Mouse (Mus musculus): ENCODE data around the gene Rgs12. TPM values are rescaled to one million over a fixed set of nuclear protein-coding genes. Genes with fewer than 3 reads are reported as not detected.

Rgs12 gene
- 10 to 100 TPM in 1 of 2 experiments, 1 to 10 TPM in 1; 6.4 to 20.2 TPM for total RNA-seq (2021)
- long read RNA-seq, experiment 1, full-length matches to known transcripts: 1 of 4 reads
- long read RNA-seq, experiment 1, partial matches to known transcripts: 2 of 4 reads
- long read RNA-seq, experiment 1, other reads (novel, unspliced or antisense): 1 of 4 reads
- long read RNA-seq, experiment 2, full-length matches to known transcripts: 1 of 27 reads
- long read RNA-seq, experiment 2, partial matches to known transcripts: 21 of 27 reads
- long read RNA-seq, experiment 2, other reads (novel, unspliced or antisense): 5 of 27 reads

DNA sequence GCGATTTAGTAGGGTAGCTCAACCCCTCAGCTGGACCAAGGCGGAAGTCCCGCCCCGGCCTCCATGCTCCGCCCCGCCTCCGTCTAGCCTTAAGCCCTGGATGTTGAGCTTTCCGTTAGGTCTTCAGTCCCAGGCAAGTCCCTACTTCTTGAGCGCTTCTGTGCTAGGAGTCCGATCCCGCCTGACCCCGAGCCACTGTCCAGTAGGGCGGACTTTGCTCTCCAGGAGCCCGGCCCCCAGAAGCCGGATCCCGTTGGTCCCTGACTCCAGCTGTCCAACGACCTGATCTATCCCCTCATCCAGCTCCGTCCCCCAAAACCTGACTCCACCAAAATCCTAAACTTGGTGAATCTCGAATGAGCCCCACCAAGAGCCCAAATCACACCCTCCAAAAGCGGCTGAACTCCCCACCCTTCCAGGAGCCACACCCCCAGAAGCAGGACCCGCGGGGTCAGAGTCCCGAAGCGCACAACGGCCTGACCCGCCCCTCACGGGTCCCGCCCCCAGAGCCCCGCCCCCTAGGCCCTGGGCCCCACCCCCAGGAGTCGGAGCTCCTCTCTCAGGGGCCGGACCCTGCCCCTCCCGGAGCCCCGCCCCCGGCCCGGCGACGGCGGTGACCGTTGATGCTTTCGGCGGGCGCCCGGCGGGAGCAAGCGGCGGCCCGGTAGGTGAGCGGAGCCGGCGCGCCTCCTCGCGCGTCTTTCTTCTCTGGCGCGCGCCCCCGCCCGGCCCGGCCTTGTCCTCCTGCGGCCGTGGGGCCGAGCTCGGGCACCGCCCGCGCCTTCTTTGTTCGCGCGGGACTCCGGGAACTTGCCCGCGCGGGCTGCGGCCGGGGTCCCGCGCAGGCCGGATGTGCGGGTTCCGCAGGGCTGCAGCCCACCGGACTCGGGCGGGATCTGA lies at the start of gene Rgs12:
TSS of gene Rgs12 (plus strand) at position 585 of the 900 bp plus-strand sequence.
- peak; percentile 82 to 85 for DNase-seq (ENCODE audit: low spot score in 2 of 2)

DNA sequence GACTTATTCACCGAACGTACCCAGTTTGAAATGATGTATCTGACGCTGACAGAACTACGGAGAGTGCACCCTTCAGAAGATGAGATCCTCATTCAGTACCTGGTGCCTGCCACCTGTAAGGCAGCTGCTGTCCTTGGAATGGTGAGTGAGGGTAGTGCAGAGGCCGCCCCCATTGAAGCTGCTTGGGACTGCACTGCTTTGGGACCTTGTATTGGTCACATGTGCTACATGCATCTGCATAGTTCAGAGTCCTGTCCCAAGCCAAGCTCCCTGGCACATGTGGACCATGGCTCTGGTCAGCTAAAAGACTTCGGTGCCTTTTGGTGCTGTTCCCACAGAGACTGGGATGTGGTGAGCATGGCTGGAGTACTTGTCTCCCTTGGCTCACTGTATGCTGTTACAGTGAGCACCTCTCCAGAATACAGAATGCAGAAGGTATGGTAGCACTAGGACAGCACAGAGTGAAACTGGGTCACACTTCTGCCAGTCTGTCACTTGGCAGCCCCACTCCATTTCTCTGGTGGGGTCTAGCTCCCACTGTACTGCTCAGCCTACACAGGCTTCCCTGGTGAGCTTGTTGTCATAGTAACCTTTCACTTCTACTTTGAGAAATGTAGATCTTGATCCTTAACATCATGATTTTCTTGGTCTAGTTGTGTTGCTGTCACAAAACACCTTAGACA lies 49.3 kb upstream of the Rgs12 start:
- DNase-seq (ENCODE audit: low spot score in 2 of 2): no peak

DNA sequence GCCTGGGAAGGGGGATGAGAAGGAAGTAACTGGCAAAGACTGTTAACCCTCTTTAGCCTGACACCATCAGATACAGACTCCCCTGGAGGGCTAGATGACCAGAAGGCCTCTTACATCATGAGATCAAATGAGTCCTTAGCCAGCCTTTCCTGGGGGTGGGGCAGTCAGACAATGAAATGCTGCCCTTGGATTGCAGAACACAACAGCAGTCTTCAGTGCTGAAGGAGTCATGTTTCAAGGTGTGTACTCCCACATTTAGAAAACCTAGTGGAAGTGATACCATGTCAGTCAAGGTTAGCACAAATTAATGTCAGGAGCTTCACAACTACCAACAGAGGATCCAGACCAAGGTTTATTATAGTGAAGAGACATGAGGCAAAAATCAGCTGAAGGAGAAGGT lies 46.9 kb upstream of the Rgs12 start:
- no peak for DNase-seq (ENCODE audit: low spot score in 2 of 2)

DNA sequence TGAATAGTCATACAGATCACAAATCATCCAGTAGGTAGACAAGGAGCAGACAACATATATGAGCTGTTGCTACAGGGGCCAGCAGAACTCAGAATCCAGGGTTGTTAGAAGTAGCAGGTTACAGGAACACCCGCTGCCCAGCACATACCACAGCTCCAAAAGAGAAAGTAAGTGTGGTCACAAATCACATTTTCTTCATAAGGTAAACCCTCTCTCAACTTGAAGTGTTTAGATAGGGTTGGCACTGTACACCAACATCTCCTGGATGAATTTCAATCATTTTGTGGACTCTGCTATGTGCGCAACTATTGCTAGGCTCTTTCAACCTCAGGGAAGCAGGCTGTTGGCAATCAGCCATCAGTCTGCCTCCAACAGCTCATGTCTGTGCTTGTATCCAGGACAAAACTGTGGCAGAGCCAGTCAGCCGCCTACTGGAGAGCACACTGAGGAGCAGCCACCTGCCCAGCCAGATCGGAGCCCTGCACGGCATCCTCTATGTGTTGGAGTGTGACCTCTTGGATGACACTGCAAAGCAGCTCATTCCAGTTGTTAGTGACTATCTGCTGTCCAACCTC lies 46.3 kb upstream of the Rgs12 start:
- no peak for DNase-seq (ENCODE audit: low spot score in 2 of 2)

DNA sequence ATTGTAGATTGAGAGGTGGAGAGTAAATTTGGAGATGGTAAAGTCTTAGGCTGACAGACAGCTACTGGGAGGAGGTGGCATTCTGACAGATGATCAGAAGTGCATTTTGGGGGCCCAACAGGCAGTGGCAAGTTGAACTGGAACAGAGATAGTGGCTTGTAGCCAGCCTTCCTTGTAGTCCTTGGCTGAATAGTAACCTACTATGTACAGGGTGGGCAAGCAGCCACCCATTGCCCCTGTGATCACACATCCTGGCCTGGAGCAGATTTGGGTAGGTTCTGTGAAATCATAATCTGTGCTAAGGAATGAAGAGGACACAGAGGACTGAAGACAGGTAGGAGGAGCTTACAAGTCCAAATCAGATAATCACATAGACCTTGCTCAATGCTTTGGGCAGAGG lies 44.8 kb upstream of the Rgs12 start:
- no peak for DNase-seq (ENCODE audit: low spot score in 2 of 2)

DNA sequence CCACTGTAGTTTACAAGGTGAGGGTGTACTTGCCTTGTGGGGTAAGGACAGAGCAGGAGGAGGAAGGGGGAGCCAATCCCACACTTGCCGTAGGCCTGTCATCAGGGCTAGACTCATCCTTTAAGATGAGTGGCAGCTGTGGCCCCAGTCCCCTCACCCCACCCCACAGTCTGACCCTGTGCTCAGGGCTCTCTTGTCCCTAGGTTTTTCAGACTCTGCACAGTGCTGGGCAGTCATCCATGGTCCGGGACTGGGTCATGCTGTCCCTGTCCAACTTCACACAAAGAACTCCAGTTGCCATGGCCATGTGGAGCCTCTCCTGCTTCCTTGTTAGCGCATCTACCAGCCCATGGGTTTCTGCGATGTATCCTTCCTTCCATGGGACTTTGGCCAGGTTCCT lies 42.0 kb upstream of the Rgs12 start:
- no peak for DNase-seq (ENCODE audit: low spot score in 2 of 2)

DNA sequence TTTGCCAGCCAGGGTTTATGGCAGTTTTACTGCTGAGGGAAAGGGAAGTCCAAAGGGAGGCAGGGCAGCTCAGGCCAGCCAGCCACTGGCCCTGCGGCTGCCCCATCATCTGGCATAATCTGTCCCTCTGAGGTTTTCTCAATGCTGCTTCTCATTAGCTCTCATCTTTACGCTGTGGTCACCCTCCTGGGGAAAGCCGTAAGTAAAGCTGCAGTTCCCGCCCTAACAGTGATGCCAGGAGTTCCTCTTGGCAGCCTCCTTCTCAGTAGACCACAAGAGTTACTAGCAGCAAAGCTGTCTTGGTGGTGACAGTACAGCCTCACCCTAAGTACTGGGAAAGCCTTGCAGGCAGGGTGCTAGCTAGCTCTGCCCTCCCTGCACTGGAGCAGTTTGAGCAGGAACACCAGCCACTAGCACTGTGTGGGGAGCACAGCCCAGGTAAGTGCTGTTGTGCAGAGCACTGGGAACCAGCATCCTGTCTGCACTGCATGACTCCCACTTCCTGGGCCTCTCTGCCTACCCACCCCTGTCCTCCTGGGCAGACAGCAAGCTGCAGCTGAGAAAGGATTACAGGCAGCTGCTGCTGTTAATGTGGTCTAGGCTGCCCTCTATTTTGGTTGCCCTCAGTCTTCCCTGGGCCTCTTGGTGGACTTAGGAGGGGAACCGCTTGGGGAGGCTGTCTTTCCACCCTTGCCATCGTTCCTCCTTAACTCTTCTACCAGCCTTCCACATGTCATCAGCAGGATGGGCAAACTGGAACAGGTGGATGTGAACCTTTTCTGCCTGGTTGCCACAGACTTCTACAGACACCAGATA lies 41.1 kb upstream of the Rgs12 start, which contains the start of gene Msantd1:
TSS of gene Msantd1 (plus strand) at position 103 of the 816 bp plus-strand sequence.
- DNase-seq (ENCODE audit: low spot score in 2 of 2): no peak

DNA sequence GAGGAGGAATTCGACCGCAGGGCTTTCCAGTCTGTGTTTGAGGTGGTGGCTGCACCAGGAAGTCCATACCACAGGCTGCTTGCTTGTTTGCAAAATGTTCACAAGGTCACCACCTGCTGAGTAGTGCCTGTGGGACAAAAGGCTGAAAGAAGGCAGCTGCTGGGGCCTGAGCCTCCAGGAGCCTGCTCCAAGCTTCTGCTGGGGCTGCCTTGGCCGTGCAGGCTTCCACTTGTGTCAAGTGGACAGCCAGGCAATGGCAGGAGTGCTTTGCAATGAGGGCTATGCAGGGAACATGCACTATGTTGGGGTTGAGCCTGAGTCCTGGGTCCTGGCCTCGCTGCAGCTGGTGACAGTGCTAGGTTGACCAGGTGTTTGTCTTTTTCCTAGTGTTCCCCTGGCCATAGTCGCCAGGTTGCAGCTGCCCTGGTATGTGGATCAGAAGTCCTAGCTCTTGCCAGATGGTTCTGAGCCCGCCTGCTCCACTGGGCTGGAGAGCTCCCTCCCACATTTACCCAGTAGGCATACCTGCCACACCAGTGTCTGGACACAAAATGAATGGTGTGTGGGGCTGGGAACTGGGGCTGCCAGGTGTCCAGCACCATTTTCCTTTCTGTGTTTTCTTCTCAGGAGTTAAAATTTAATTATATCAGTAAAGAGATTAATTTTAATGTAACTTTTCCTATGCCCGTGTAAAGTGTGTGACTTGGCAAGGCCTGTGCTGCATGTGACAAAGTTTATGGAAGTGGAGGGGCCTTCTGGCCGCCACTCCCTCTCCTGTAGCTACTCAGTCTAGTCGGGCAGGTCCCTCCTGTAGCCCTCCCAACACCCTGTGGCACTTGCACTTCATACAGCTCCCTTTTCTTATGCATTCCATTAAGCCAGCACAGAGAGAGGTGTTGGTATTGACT lies 40.3 kb upstream of the Rgs12 start:
- no peak for DNase-seq (ENCODE audit: low spot score in 2 of 2)

DNA sequence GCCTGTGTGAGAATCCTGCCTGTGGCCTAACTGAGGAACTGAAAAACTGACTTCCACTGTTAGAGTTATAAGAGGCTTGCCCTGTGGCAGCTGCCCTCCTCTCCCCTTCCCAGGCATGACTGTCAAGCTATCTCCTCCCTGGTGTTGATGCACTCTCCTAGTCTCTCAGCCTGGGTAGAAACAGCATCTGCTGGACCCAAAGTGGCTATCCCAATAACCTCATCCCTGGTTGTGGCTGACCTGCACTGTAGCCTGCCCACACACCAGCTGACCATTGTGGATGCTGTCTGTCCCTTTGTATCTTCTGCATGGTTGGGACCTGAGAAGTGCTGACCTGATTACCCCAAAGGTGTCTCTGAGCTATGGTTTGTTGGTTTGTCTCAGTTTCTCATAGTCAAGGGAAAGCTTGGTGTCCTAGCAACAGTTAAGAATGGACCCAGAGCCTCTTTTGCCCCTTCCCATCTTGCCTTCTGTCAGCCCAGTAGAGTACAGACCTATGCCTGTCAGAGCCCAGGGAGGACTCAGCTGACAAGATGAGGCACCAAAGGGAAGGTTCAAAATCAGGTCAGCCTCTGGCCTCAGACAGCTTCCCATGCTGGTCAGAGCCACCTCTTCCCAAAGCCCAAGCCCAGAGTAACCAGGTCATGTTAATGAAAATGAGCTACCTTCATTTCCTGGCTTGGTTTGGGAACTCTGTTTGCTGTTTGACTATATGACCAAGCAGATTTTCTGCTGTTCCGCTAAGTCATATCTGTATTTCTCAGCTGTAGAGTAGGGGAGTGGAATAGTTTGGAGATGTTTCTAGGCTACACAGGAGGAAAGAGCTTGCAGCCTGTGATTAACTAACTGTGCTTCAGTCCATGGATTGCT lies 39.4 kb upstream of the Rgs12 start:
- DNase-seq (ENCODE audit: low spot score in 2 of 2): no peak

DNA sequence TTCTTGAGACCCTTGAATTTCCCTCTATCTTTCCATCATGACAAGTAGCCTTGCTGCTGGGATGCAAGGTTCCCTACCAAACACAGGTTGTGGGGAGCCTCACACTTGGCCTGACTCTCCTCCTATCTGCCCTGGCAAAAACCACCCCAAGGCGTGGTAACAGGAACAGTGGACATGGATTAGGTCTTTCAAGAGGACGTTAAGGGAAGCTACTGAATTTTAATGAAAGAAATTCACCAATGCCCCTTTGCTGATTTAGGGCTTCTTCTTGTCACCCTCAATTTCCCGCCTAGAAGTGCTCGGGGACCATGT lies 38.8 kb upstream of the Rgs12 start:
- DNase-seq (ENCODE audit: low spot score in 2 of 2): no peak

DNA sequence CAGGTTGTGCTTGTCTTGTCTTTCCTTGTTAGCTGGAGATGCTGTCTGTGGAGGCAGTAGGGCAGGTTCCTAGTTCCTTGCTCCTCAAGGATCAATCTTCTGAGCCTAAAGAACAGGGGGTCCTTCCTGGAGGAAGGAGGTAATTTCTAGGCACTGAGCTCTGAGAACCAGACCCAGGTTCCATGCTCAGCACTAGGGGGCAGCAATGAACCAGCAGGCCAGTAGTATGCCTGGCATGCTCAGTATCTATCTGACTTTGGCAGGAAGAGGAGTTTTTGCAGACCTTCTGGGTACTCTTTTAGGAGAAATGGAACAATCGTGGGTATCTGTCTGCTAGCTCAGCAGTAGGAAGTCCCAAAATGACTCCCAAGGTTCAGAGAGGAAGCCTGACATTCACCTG lies 33.4 kb upstream of the Rgs12 start:
- DNase-seq (ENCODE audit: low spot score in 2 of 2): peak; percentile 70 to 71

DNA sequence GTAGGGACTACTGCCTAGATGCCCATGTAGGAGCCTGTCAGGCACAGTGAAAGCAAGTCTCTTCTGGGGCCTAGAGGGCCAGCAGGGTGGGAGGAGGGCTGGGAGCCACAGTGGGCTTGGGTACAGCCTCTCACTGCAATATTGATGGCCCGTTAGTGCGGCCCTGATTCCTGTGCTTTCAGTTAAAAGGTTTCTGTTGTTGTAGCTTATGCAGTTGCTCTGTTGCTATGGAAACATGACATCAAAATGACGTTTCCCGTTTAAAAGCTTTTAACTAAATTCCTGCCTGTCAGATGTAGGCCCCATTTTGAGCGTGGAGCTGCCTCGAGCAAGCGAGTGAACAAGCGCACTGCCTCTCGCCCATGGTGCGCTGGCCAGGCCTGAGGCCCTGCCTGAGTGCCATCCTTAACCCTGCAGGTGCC lies 32.0 kb upstream of the Rgs12 start:
- DNase-seq (ENCODE audit: low spot score in 2 of 2): no peak

DNA sequence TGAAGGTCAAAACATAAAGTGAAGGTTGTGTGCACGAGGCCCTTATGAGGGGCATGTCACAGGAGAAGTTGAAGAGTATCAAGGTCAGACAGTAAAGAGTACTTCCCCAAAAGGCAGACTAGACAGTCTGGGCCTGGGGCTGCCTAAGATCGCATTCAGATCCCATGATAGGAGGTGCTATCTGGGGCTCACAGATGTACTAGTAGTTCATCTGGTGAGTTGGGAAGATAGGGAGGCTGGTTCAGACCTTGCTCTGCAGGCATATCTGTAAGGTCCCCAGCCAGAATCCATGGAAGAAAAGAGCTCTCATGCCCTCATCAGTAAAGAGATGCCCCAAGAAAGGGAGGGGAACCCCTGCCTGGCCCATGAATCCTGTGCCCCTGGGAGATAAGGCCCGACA lies 30.5 kb upstream of the Rgs12 start:
- DNase-seq (ENCODE audit: low spot score in 2 of 2): no peak

DNA sequence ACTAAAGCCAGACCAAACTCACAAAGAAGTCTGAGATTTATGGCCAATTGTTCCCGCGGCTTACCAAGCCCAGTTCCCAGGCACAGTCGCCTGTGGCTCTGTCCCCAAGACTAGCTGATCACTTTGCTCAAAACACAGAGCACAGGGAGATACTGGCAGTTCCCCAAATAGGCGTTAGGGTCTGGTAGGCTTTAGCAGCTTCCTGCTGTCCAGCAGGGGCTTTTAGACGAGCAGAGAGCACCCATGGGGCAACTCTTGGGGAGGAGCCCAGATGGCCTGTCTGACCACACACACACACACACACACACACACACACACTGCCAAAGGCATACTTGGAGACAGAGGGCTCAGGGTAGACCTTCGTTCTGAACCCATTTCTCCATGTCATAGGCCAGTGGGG lies 26.7 kb upstream of the Rgs12 start:
- DNase-seq (ENCODE audit: low spot score in 2 of 2): no peak

DNA sequence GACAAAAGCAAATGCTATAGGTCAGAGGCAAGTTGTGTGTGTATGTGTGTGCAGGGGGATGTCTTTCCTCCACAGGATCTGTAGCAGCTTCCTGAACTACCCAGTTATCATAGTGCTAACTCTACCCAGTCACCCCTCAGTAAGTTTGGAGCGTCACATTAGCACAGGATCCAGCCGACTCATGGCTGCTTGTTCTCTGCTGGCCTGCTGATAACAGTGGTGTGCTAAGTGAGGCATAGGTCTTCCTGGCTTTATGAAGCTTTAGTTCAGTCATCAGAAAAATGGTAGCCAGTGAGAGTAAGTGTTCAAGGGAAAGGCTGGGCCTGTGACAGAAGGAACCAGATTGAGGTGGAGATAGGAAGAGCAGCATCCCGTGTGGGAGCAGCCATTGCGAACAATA lies 25.3 kb upstream of the Rgs12 start:
- DNase-seq (ENCODE audit: low spot score in 2 of 2): no peak

DNA sequence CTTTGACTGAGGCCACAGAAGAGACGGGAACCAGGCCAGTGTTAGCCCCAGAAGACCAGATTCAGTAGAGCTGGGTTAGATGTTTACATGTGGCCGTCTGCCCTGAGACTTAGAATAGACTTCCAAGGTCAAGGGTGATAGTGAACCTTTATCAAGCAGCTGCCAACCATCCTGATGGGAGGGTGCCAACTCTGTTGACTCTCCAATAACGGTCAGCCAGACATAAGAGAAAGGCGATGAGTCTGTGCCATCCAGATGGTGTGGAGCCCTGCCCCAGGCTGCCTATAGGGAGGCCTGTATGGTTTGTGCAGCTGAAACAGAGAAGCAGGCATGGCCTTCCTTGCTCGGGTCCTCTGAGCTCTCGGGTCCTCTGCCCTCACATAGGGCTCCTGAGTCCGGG lies 24.7 kb upstream of the Rgs12 start:
- DNase-seq (ENCODE audit: low spot score in 2 of 2): no peak

DNA sequence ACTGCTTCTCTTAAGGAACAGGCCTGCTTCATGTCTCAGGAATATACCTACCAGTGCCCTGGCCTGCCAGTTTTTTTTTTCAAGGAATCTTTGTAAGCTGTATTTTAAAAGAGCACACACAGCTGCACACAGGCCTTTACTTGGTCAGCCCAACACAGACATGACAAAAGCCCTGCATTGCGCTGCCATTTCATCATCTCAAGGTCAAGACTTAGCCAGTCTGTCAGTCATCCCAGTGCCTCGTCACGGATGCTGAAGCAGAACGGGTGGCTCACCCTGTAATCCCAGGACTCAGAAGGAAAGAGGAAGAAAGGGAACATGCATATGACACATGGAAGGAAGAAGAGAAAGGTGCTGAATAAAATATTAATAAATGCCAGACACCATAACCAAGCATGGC lies 21.6 kb upstream of the Rgs12 start:
- DNase-seq (ENCODE audit: low spot score in 2 of 2): no peak

DNA sequence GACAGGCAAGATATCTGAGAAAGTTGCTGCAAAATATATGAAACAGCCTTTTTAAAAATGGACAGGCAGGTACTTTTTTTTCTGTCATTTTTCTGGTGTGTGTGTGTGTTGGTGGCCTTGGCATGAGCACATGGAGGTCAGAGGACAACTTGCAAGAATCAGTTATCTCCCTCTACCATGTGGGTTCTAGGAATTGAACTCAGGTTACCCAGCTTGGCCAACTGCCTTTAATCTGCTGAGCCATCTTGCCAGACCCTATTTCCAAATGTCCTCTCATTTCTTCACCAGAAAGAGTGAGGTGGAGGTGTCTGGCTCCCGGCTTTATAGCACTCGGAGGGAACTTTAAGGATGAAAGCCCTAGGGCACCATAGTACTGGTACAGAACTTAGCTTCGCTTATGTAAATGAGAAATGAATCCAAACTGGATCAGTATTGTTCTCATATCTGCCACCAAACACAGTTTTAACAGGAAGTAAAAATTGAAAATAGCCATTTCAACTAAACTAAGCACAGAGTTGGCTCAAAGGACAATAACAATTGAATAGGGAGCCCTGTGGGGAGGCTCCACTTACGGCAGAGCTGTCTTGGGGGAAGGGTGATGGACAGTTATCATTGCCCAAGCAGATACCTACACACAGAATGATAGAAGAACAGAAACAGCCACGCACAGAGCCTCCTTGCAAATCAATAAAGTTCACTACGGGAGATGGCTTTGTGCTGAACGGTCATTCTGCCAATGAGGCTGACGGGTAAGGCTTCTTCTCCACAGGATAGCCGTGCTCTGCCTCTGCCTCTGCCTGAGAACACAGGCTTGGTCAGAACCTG lies 18.9 kb upstream of the Rgs12 start:
- DNase-seq (ENCODE audit: low spot score in 2 of 2): no peak

Data from adrenal gland, adult 18-20 months (tissue).